Mouse (Mus musculus): ENCODE results near the gene Bmpr1b. TPM values are rescaled to one million over a fixed set of nuclear protein-coding genes. Genes with fewer than 3 reads are reported as not detected.

Gene Bmpr1b
- polyA plus RNA-seq, 1 experiment from 2014 or later, result 5.9 TPM

DNA sequence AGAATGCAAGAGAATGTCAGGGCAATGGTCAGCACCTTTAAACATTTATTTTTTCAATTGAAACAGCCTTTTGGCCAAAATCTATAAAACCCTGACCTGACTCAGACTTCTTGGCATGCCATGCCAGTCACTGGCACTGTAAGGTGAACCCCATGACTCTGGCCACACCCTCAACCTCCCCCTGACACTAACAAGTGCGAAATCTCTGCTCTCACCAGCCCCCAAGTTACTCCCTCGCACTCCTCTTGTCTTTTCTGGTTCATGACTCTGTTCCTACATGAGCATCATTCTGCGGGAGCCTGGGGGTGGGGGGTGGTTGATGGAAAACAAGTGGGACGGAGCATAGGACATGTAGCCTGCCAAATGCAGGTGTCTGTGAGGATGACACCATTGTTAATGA lies 135.1 kb downstream of the Bmpr1b start:
- H3K4me1 ChIP-seq, result no peaks in the 10 kb centered on the region
- ATAC-seq (ENCODE audit: insufficient number of reproducible peaks, low FRiP score, low TSS enrichment, low read depth), result no peak
- no peak overlapping the region for H3K4me3 ChIP-seq (replicated peaks)
- WGBS, result 66% methylated on average over 4 of the region's 4 CpGs
- no peaks in the 10 kb centered on the region for H3K36me3 ChIP-seq
- H3K9me3 ChIP-seq (replicated peaks), result no peaks in the 10 kb centered on the region
- H3K4me2 ChIP-seq (replicated peaks), result no peak overlapping the region
- H3K27ac ChIP-seq (replicated peaks), result no peak overlapping the region
- no peak overlapping the region for H3K9ac ChIP-seq
- H3K27me3 ChIP-seq, result no peaks in the 10 kb centered on the region; the same call in 1 of the 2 replicates

DNA sequence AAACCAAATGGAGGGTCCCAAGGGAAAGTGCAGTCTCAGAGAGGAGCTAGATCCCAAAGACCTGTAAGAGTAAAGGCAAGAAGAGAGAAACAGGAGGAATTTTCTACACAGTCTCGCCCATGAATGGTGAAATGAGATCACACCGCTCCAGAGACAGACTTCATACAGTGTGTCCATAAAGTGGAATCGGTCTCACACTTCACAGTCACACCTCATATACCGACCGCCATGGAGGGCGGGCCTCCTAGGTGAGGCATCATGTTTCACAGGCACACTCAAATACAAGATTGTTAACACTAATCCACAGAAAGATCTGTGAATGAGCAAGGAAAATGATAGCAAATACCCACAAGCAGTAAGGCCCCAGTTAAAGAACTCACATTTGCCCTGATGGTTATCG lies 149.5 kb downstream of the Bmpr1b start:
- 71% methylated on average over 7 of the region's 7 CpGs for WGBS
- no peak for ATAC-seq (ENCODE audit: insufficient number of reproducible peaks, low FRiP score, low TSS enrichment, low read depth)
- H3K4me2 ChIP-seq (replicated peaks), result no peak overlapping the region

DNA sequence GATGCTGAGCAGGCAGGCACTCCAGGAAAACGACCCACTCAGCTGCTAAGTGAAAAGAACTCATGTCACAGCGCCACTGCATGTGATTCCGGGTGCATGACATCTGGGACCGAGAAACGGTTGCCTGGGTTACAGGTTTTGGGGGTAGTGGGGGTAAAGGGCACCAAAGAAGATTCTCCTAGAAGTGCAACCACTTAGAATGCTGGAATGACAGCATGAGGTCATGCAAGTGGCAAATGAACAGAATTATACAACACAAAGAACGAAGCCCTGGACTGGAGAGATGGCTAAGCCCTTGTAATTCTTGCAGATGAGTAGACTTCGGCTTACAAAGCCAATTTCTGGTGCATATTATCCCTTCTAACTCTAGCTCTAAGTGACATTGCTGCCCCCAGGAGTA lies 184.7 kb downstream of the Bmpr1b start:
- Histone ChIP-seq H3K4me3 (replicated peaks) (no peak overlapping the region), H3K9ac (no peak overlapping the region), H3K9me3 (replicated peaks) (no peaks in the 10 kb centered on the region), H3K4me2 (replicated peaks) (no peak overlapping the region), H3K4me1 (no peaks in the 10 kb centered on the region), H3K36me3 (no peaks in the 10 kb centered on the region), H3K27ac (replicated peaks) (no peak overlapping the region), H3K27me3 (no peaks in the 10 kb centered on the region)
- 67% methylated on average over 7 of the region's 7 CpGs for WGBS
- no peak for ATAC-seq (ENCODE audit: insufficient number of reproducible peaks, low FRiP score, low TSS enrichment, low read depth)

More for the DNA sequence above, 149.5 kb downstream of the Bmpr1b start:
- H3K27me3 ChIP-seq, result no peaks in the 10 kb centered on the region
- no peak overlapping the region for H3K9ac ChIP-seq
- no peaks in the 10 kb centered on the region for H3K9me3 ChIP-seq (replicated peaks)
- no peaks in the 10 kb centered on the region for H3K4me1 ChIP-seq
- no peak overlapping the region for H3K27ac ChIP-seq (replicated peaks)
- H3K36me3 ChIP-seq, result no peaks in the 10 kb centered on the region
- no peak overlapping the region for H3K4me3 ChIP-seq (replicated peaks)

DNA sequence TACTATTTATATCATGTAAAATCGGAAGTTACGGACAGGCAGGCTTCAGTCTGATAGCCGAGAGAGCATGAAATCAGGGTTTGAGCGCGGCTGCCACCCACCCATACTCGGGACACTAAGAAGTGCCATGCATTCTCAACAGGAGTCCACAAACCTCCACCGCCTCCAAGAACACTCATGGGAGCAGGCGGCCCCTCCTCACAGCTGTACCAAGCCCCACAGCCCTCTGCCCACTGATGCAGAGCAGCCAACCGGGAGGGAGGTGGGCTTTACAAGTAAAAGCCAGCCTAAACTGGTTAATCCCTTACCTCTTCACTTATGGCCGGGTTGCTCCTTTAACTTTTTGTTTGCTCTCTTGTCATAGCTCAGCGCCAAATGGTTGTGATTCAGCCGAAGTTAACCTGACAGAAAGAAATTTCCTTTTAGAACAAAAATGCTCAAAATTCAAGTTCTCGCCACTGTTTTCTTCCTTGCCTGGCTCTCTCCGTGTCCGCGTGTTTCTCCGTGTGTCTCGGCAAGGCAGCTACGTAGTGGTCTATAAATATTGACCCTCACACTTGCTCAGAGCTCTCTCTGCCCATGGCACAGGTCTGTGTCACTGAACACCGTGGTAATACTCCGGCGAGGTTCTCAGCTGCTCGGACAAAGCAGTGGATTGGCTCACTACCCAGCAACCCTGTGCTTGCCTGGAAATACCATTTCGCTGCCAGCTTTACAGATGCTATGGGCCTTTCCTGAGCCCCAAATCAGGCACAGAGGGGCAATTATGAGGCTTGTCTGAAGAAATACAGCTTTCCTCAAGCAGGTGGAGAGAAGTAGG lies 187.4 kb downstream of the Bmpr1b start:
- Histone ChIP-seq H3K4me3 (replicated peaks) (no peak overlapping the region), H3K4me2 (replicated peaks) (peak overlapping the region; percentile 6; the same call in 1 of the 2 replicates)

DNA sequence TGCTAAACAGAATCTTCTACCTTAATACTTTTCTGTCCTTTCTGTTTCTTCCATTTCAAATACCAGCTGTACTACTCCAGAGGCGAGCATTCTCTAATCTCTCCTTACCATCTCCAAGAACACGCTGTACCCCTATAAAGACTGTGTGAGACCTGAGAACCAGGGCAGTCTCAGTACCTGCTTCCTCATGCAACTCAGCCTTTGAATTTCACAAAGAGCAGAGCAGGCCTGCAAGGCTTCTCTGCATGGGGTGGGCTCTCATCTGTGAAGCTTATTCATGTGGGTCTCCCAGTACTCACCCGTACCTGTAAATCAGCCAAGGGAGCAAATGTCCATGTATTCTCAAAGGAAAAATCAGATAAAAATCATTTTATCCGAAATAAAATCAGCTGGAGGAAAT lies 203.0 kb downstream of the Bmpr1b start:
- Histone ChIP-seq H3K9ac (no peak overlapping the region), H3K4me1 (no peaks in the 10 kb centered on the region), H3K9me3 (replicated peaks) (no peaks in the 10 kb centered on the region), H3K4me3 (replicated peaks) (no peak overlapping the region), H3K27ac (replicated peaks) (no peak overlapping the region), H3K36me3 (no peaks in the 10 kb centered on the region), H3K4me2 (replicated peaks) (no peak overlapping the region), H3K27me3 (no peaks in the 10 kb centered on the region)
- no peak for ATAC-seq (ENCODE audit: insufficient number of reproducible peaks, low FRiP score, low TSS enrichment, low read depth)
- WGBS, result 50% methylated on average over 4 of the region's 4 CpGs

More for the DNA sequence above, 187.4 kb downstream of the Bmpr1b start:
- H3K27me3 ChIP-seq, result no peaks in the 10 kb centered on the region
- no peaks in the 10 kb centered on the region for H3K9me3 ChIP-seq (replicated peaks)
- no peak for ATAC-seq (ENCODE audit: insufficient number of reproducible peaks, low FRiP score, low TSS enrichment, low read depth)
- no peaks in the 10 kb centered on the region for H3K36me3 ChIP-seq
- H3K4me1 ChIP-seq, result no peaks in the 10 kb centered on the region
- no peak overlapping the region for H3K27ac ChIP-seq (replicated peaks)
- H3K9ac ChIP-seq, result no peak overlapping the region
- WGBS, result 72% methylated on average over 24 of the region's 24 CpGs

DNA sequence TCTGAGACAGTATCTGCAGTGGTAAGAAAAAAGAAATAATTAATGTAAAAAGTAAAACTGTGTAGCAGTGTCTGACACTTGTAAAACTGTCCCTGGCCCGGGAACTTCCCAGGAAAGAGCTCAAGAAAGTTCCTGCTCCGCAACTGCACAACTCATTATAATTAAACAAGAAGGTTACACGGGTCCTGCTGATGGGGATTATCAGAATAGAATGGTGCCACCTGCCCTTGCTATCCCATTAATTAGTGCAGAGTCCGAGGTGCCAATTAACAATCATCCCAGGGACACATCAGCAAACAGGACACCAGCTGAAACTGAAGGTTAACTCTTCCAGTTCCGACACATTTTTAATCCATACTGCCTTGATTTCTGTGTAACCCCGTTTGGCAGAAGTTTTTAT lies 216.3 kb downstream of the Bmpr1b start:
- Histone ChIP-seq H3K9ac (no peak overlapping the region), H3K9me3 (replicated peaks) (no peaks in the 10 kb centered on the region), H3K4me3 (replicated peaks) (no peak overlapping the region), H3K36me3 (no peaks in the 10 kb centered on the region), H3K4me1 (0 out of 2 replicates have a peak, but pooled peaks cover 2% of the 10 kb centered on the region), H3K4me2 (replicated peaks) (no peak overlapping the region), H3K27ac (replicated peaks) (no peak overlapping the region), H3K27me3 (no peaks in the 10 kb centered on the region)
- ATAC-seq (ENCODE audit: insufficient number of reproducible peaks, low FRiP score, low TSS enrichment, low read depth), result no peak
- WGBS, result 45% methylated on average over 6 of the region's 6 CpGs

DNA sequence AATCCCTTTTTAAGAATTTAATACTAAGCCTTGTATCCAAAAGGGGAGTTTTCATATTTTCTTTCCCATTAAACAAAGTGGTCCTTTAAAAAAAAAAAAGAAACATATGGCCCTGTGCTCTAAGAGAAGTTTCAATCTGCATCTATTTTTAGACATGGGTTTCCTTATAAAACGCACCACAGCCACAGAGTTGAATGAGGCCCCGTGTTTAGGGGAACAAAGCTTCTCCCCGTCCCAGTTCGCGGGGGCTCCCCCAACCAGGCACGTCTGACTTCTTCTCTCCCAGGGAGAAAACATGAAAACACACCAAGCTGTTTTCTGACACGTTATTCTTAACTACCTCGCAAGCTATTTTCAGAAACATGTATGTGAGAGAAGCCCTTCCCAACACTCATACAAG lies 218.6 kb downstream of the Bmpr1b start:
- H3K4me1 ChIP-seq, result 0 out of 2 replicates have a peak, but pooled peaks cover 2% of the 10 kb centered on the region
- no peak overlapping the region for H3K4me2 ChIP-seq (replicated peaks)
- H3K36me3 ChIP-seq, result no peaks in the 10 kb centered on the region
- no peaks in the 10 kb centered on the region for H3K9me3 ChIP-seq (replicated peaks)
- ATAC-seq (ENCODE audit: insufficient number of reproducible peaks, low FRiP score, low TSS enrichment, low read depth), result no peak
- no peak overlapping the region for H3K27ac ChIP-seq (replicated peaks)
- H3K27me3 ChIP-seq, result no peaks in the 10 kb centered on the region
- WGBS, result 40% methylated on average over 8 of the region's 8 CpGs
- H3K4me3 ChIP-seq (replicated peaks), result no peak overlapping the region
- no peak overlapping the region for H3K9ac ChIP-seq

DNA sequence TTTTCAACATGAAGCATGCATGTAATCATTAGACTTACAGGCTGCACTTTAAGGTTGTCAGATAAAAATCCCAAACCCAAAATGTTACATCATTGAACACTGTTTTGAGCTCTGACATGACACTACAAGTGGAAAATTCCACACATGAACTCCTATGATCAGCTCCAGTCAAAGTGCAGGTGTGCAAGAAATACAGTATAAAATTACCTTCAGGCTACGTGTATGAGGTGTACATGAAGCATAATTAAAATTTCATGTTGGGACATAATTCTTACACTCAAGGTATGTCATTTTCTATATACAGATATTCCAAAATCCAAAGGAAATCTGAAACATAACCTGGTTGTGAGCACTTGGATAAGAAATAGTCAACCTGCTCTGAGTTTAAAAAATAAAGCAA lies 220.7 kb downstream of the Bmpr1b start:
- Histone ChIP-seq H3K9me3 (replicated peaks) (no peaks in the 10 kb centered on the region), H3K4me3 (replicated peaks) (no peak overlapping the region), H3K27me3 (no peaks in the 10 kb centered on the region), H3K27ac (replicated peaks) (no peak overlapping the region), H3K4me1 (0 out of 2 replicates have a peak, but pooled peaks cover 2% of the 10 kb centered on the region), H3K36me3 (no peaks in the 10 kb centered on the region), H3K4me2 (replicated peaks) (no peak overlapping the region), H3K9ac (no peak overlapping the region)
- ATAC-seq (ENCODE audit: insufficient number of reproducible peaks, low FRiP score, low TSS enrichment, low read depth), result no peak
- WGBS, result 24% methylated on average over 1 of the region's 1 CpGs

DNA sequence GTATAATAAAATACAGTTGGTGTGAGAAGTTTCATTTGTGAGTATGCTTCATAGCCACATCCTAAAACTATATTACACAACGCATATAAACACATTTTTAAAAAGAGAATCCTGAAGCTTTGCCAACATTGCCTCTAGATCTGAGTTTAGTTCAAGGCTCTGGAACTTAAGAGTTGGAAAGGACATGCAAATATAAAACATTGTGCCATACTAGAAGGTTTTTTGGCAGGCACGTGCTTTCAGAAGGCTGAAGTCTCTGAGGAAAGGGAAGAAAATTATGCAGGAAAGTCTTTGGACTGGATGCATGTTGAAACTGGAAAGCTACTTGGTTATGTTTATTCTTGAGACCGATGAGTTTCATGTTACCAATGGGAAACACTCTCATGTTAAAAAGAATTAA lies 221.1 kb downstream of the Bmpr1b start:
- no peaks in the 10 kb centered on the region for H3K27me3 ChIP-seq
- no peak for ATAC-seq (ENCODE audit: insufficient number of reproducible peaks, low FRiP score, low TSS enrichment, low read depth)
- no peak overlapping the region for H3K9ac ChIP-seq
- no peak overlapping the region for H3K4me2 ChIP-seq (replicated peaks)
- H3K4me1 ChIP-seq, result 0 out of 2 replicates have a peak, but pooled peaks cover 2% of the 10 kb centered on the region
- H3K9me3 ChIP-seq (replicated peaks), result no peaks in the 10 kb centered on the region
- H3K27ac ChIP-seq (replicated peaks), result no peak overlapping the region
- 42% methylated on average over 3 of the region's 3 CpGs for WGBS
- no peaks in the 10 kb centered on the region for H3K36me3 ChIP-seq
- H3K4me3 ChIP-seq (replicated peaks), result no peak overlapping the region

DNA sequence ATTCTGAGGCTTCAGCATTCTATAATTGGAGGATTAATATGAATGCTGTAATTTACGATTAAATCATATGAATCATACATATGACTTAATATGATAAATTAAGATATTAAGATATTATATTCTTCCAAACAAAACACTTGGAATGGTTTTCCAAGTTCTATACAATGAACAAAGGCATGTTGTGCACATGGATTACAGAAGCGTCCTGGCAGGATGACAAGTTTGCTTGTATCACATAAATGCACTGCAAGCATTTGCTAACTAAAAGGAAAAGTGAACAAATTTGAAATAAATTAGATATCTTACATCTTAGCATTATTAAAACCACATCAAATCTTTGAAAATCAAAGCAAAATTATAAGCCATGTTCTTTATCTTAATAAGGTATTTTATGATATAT lies 222.4 kb downstream of the Bmpr1b start:
- no peak overlapping the region for H3K4me2 ChIP-seq (replicated peaks)
- H3K4me1 ChIP-seq, result 0 out of 2 replicates have a peak, but pooled peaks cover 2% of the 10 kb centered on the region
- H3K9ac ChIP-seq, result no peak overlapping the region
- no peak for ATAC-seq (ENCODE audit: insufficient number of reproducible peaks, low FRiP score, low TSS enrichment, low read depth)
- H3K36me3 ChIP-seq, result no peaks in the 10 kb centered on the region
- no peak overlapping the region for H3K4me3 ChIP-seq (replicated peaks)
- no peaks in the 10 kb centered on the region for H3K9me3 ChIP-seq (replicated peaks)
- no peak overlapping the region for H3K27ac ChIP-seq (replicated peaks)
- WGBS, result 69% methylated on average over 2 of the region's 2 CpGs
- H3K27me3 ChIP-seq, result no peaks in the 10 kb centered on the region; the same call in 1 of the 2 replicates

DNA sequence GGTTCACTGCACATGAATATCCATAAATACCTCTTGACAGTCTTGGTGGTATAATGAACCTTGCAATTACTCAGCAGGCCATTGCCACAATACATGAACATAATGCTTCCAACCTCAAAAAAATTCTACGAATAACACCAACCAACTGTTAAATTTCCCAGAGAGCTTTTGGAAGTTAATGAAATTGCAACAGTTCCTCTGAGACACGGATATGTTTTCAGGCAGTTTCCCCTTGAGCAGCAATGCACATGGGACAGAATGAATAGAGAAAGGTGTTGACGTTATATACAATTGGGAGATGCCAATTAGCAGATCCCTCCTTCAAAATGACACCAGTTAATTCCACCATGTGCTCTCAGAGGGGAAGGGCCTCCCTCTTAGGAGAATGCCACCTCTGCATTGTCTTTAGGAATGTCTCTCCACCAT lies 225.9 kb downstream of the Bmpr1b start:
- no peaks in the 10 kb centered on the region for H3K36me3 ChIP-seq
- no peak overlapping the region for H3K27ac ChIP-seq (replicated peaks)
- no peak overlapping the region for H3K4me3 ChIP-seq (replicated peaks)
- no peaks in the 10 kb centered on the region for H3K4me1 ChIP-seq
- H3K27me3 ChIP-seq, result peaks cover 4% of the 10 kb centered on the region; the same call in 1 of the 2 replicates
- no peak overlapping the region for H3K9ac ChIP-seq
- H3K9me3 ChIP-seq (replicated peaks), result no peaks in the 10 kb centered on the region
- no peak; the same call in 1 of the 2 replicates for ATAC-seq (ENCODE audit: insufficient number of reproducible peaks, low FRiP score, low TSS enrichment, low read depth)
- 65% methylated on average over 3 of the region's 3 CpGs for WGBS
- H3K4me2 ChIP-seq (replicated peaks), result no peak overlapping the region

DNA sequence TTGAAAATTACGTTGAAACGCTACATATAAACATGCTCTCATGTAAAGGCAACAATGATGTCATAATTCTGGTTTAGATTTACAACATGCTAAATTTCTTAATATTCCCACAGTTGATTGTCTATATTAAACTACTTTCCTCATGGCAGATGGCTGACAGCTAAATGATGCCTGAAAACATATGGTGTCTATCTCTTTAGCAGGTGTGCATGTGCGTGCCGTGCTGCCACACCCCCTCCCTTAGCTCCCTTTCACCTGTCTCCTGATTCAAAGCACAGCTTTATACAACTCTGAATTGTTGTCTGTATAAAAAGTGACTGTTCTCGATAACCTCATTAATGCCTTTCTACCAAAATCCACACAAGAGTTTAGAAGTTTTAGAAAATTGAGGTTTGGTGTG lies 229.0 kb downstream of the Bmpr1b start:
- Histone ChIP-seq H3K4me1 (no peaks in the 10 kb centered on the region), H3K27ac (replicated peaks) (no peak overlapping the region), H3K36me3 (no peaks in the 10 kb centered on the region), H3K4me2 (replicated peaks) (no peak overlapping the region), H3K9ac (no peak overlapping the region), H3K4me3 (replicated peaks) (no peak overlapping the region), H3K9me3 (replicated peaks) (no peaks in the 10 kb centered on the region), H3K27me3 (peaks cover 19% of the 10 kb centered on the region)
- WGBS, result 76% methylated on average over 5 of the region's 5 CpGs
- no peak for ATAC-seq (ENCODE audit: insufficient number of reproducible peaks, low FRiP score, low TSS enrichment, low read depth)
